Mouse (Mus musculus) thymus, postnatal 4 days (tissue): ENCODE measurements around the gene Hnrnpl.

ENCODE experiments used
- DNase-seq: peaks from one replicate; pipeline ENCODE4 v3.0.0; 2021

Hnrnpl gene

GRCm38 (mm10) chr7:28831411-28832125 lies 23.2 kb downstream of the Hnrnpl start:
- DNase-seq = no peak

- DNase-seq = no peak
These were observed 23.8 kb downstream of the Hnrnpl start for GRCm38 (mm10) chr7:28832137-28832536.

GRCm38 (mm10) chr7:28833723-28834347 lies 25.5 kb downstream of the Hnrnpl start, which contains the start of gene Lgals4:
Gene Lgals4 (plus strand): TSS chr7:28833854.
- DNase-seq = no peak

GRCm38 (mm10) chr7:28836936-28837335 lies 28.6 kb downstream of the Hnrnpl start:
- DNase-seq = no peak

- no peak for DNase-seq
These were observed 30.0 kb downstream of the Hnrnpl start for GRCm38 (mm10) chr7:28838331-28838730.

- no peak for DNase-seq
These were observed 38.9 kb downstream of the Hnrnpl start for GRCm38 (mm10) chr7:28847273-28847672.

- no peak for DNase-seq
These were observed 41.4 kb downstream of the Hnrnpl start for GRCm38 (mm10) chr7:28849700-28850236.

GRCm38 (mm10) chr7:28850642-28851041 lies 42.3 kb downstream of the Hnrnpl start:
- DNase-seq = no peak

DNA sequence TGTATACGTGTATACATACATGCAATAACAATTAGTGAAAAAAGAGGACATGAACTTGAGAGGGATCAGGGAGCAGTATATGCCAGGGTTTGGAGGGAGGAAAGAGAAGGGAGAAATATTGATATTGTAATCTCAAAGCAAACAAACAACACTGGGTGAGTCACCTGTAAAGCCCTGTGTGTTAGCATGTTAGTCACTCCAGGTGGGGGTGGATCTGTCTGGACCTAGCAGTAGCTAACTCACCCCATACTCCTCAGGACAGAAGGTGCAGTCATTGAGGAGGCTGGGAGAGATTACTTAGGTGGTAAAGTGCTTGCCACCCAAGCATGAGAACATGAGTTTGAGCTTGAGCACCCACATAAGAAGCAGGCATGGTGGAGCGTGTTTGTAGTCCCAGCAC lies 51.6 kb downstream of the Hnrnpl start:
- DNase-seq = no peak

- DNase-seq = peak; percentile 44
These were observed 52.6 kb downstream of the Hnrnpl start for GRCm38 (mm10) chr7:28860898-28861297.

GRCm38 (mm10) chr7:28862817-28863499 lies 54.6 kb downstream of the Hnrnpl start:
- no peak for DNase-seq

DNA sequence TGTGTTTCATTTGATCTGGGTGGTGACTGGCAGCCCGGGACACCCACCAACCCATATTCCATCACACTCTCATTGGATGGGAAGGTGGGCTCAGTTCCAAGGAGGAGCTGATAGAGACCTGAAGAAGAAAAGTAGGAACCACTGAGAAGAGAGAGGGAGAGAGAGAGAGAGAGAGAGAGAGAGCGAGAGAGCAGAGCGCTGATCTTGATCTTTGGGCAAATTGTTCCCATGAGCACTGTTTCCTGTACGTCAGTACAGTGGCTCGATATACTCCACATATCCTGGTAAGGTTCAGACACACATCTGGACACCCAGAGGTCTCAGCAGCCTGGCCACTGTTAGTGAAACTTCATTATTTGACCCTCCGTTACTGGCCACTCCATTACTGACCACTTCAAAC lies 55.2 kb downstream of the Hnrnpl start, which contains the start of gene Lgals7:
Gene Lgals7, plus strand, starts transcription at position 314 of the 400 bp plus-strand sequence.
- no peak for DNase-seq

GRCm38 (mm10) chr7:28864288-28864750 lies 56.0 kb downstream of the Hnrnpl start:
- DNase-seq = no peak

- peak; percentile 97 for DNase-seq
These were observed 57.4 kb downstream of the Hnrnpl start for GRCm38 (mm10) chr7:28865481-28866300.

DNA sequence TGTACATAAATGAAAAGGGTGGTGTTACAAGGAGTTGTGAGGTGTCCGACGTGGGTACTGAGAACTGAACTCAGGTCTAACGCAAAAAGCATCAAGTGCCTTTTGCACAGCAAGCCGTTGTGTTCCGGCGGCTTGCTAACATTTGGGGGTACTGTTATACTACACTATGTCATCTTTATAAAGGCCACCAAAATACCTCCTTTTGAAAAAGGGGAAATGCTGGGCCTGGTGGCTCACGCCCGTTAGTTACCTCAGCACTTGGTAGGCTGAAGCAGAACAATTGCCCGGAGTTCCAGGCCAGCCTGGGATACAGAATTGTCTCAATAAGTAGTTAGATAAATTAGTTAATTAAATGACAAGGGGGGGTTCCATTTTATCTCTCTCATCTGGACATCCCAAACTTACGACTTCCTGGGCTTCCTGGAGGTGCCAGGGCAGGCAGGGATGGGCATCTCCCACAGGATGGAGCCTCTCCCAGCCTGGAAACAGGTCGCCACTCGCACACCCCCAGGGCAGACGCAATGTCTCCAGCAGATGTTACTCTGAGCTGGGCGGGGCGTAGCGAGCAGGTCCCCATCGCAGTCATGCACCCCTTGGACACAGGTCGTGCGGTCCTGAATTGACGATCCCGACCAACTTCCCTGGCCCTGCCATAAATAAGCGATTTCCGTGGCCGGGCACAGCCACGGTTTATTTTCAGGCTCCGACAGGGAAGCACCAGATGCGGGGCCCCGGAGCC lies 58.6 kb downstream of the Hnrnpl start:
- no peak for DNase-seq

GRCm38 (mm10) chr7:28867508-28868340 lies 59.4 kb downstream of the Hnrnpl start:
- DNase-seq = peak; percentile 89

- no peak for DNase-seq
These were observed 62.7 kb downstream of the Hnrnpl start for GRCm38 (mm10) chr7:28870901-28871664.
